In the genomic region with DNA sequence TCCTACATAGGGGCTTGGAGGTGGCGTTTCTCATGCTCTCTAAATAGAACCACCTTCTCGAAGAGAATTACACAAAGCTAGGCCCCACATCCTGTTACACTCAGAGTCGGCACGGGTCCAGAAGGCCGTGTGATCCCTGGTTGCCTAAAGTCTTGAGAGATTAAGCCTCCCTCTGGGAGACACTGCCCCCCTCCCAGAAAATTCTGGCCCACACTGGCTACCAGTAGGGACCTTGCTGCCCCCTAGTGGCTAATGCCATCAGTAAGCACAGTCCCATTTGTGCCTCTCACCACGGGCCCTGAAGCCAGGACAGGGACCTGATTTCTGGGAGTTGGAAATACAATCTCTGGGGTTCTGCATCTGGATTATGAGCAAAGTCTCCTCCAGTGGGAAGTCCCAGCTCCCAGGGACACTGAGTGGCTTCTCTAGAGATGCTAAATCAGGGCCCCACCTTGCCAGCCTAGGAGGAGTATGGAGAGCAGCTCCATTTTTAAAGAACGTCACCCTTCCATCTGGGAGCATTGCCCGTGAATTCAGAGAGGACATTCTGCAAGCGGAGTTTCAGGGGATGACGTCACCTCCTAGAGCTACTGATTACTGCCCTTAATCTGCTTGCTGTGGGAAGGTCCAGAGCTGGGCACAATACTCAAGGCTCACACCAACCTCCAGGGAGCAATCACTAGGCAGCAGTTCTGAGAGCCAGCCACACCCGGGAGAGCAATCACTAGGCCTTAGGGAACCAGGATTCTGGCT, we compare ENCODE assay signal across 8 mouse cellular contexts.
DNase-seq lines count a peak whose midpoint lies in the region; ATAC-seq and TF ChIP-seq lines count a peak whose summit lies in the region.

No protein-coding gene starts in this region.

- no peak overlapping the region for H3K9ac ChIP-seq in heart, embryonic 12.5 days
- H3K9ac ChIP-seq in kidney, embryonic 16.5 days (replicated peaks; ENCODE audit: low read length) = peak overlapping the region; percentile 23; the same call in 1 of the 2 replicates
- no peak overlapping the region for H3K9ac ChIP-seq in liver, embryonic 16.5 days (ENCODE audit: low read depth, low read length)
- no peak overlapping the region for H3K9ac ChIP-seq in neural tube, embryonic 12.5 days

- peak; percentile 46 for ATAC-seq in heart, embryonic 12.5 days (ENCODE audit: insufficient number of reproducible peaks, low FRiP score)
- peak; percentile 14 for ATAC-seq in kidney, embryonic 16.5 days (ENCODE audit: low FRiP score, low TSS enrichment)
- peak; percentile 39; the same call in 1 of the 2 replicates for ATAC-seq in liver, embryonic 16.5 days (ENCODE audit: low read depth)
- ATAC-seq in neural tube, embryonic 12.5 days (ENCODE audit: low FRiP score, low read depth) = 0 out of 2 replicates have a peak, but pooled peaks have one; percentile 12

- H3K36me3 ChIP-seq in heart, embryonic 12.5 days = peaks cover 20% of the 10 kb centered on the region
- peaks cover 17% of the 10 kb centered on the region; the same call in 1 of the 2 replicates for H3K36me3 ChIP-seq in kidney, embryonic 16.5 days (ENCODE audit: insufficient read depth, low read length)
- no peaks in the 10 kb centered on the region for H3K36me3 ChIP-seq in liver, embryonic 16.5 days (ENCODE audit: control insufficient read depth, insufficient read depth)
- no peaks in the 10 kb centered on the region for H3K36me3 ChIP-seq in neural tube, embryonic 12.5 days
- H3K36me3 ChIP-seq in testis, adult 2 months (ENCODE audit: control insufficient read depth, insufficient read depth, low read length) = no peaks in the 10 kb centered on the region

- DNase-seq in CD4-positive helper T cell, adult 2 months (ENCODE audit: low read depth, low spot score) = peak; percentile 71

- H3K4me1 ChIP-seq in bone marrow, adult 2 months (ENCODE audit: control insufficient read depth, insufficient read depth, low read length) = no peaks in the 10 kb centered on the region; the same call in 1 of the 2 replicates
- no peaks in the 10 kb centered on the region for H3K4me1 ChIP-seq in embryonic fibroblast, embryonic 13.5 days (ENCODE audit: control insufficient read depth, insufficient read depth, low read length)
- peaks cover 44% of the 10 kb centered on the region for H3K4me1 ChIP-seq in heart, embryonic 12.5 days (replicated peaks)
- peaks cover 30% of the 10 kb centered on the region for H3K4me1 ChIP-seq in kidney, embryonic 16.5 days (ENCODE audit: insufficient read depth, low read length)
- no peaks in the 10 kb centered on the region; the same call in 1 of the 2 replicates for H3K4me1 ChIP-seq in liver, embryonic 16.5 days (ENCODE audit: control insufficient read depth, low read depth, low read length)
- peaks cover 20% of the 10 kb centered on the region; the same call in 1 of the 2 replicates for H3K4me1 ChIP-seq in neural tube, embryonic 12.5 days
- H3K4me1 ChIP-seq in testis, adult 2 months (ENCODE audit: control insufficient read depth, insufficient read depth, low read length) = peaks cover 15% of the 10 kb centered on the region

- TF ChIP-seq POLR2A in bone marrow, adult 2 months (IDR thresholded peaks at IDR 0.05; ENCODE audit: borderline replicate concordance, control insufficient read depth, low read depth, low read length) = no peak
- no peak for TF ChIP-seq POLR2A in embryonic fibroblast, embryonic 13.5 days (IDR thresholded peaks at IDR 0.05; ENCODE audit: low read depth, low read length)
- TF ChIP-seq POLR2A in testis, adult 2 months (IDR thresholded peaks at IDR 0.05; ENCODE audit: control insufficient read depth, low read depth, low read length) = no peak

- no peak overlapping the region for H3K4me3 ChIP-seq in bone marrow, adult 2 months (replicated peaks; ENCODE audit: control insufficient read depth, low read depth, low read length)
- no peak overlapping the region for H3K4me3 ChIP-seq in embryonic fibroblast, embryonic 13.5 days (ENCODE audit: insufficient read depth, low read length)
- H3K4me3 ChIP-seq in heart, embryonic 12.5 days = no peak overlapping the region
- no peak overlapping the region for H3K4me3 ChIP-seq in kidney, embryonic 16.5 days (ENCODE audit: low read length)
- no peak overlapping the region for H3K4me3 ChIP-seq in liver, embryonic 16.5 days (ENCODE audit: low read depth, low read length)
- H3K4me3 ChIP-seq in neural tube, embryonic 12.5 days = no peak overlapping the region
- H3K4me3 ChIP-seq in testis, adult 2 months (ENCODE audit: control insufficient read depth, low read depth, low read length) = no peak overlapping the region

- no peaks in the 10 kb centered on the region for H3K9me3 ChIP-seq in heart, embryonic 12.5 days (replicated peaks)
- H3K9me3 ChIP-seq in kidney, embryonic 16.5 days (ENCODE audit: low read length) = no peaks in the 10 kb centered on the region
- H3K9me3 ChIP-seq in liver, embryonic 16.5 days (replicated peaks; ENCODE audit: control insufficient read depth, low read length) = no peaks in the 10 kb centered on the region
- no peaks in the 10 kb centered on the region for H3K9me3 ChIP-seq in neural tube, embryonic 12.5 days

- H3K4me2 ChIP-seq in heart, embryonic 12.5 days = peak overlapping the region; percentile 29; the same call in 1 of the 2 replicates
- no peak overlapping the region for H3K4me2 ChIP-seq in kidney, embryonic 16.5 days (replicated peaks; ENCODE audit: low read depth, low read length)
- H3K4me2 ChIP-seq in liver, embryonic 16.5 days (ENCODE audit: low read depth, low read length) = no peak overlapping the region
- H3K4me2 ChIP-seq in neural tube, embryonic 12.5 days (replicated peaks) = no peak overlapping the region

- H3K27ac ChIP-seq in bone marrow, adult 2 months (ENCODE audit: control insufficient read depth, insufficient read depth, low read depth, low read length, poor library complexity) = no peak overlapping the region; the same call in 1 of the 2 replicates
- H3K27ac ChIP-seq in embryonic fibroblast, embryonic 13.5 days (ENCODE audit: insufficient read depth, low read length) = no peak overlapping the region; the same call in 1 of the 2 replicates
- H3K27ac ChIP-seq in heart, embryonic 12.5 days (ENCODE audit: poor library complexity, severe bottlenecking) = peak overlapping the region; percentile 75
- H3K27ac ChIP-seq in kidney, embryonic 16.5 days (ENCODE audit: low read length) = no peak overlapping the region
- no peak overlapping the region for H3K27ac ChIP-seq in liver, embryonic 16.5 days (ENCODE audit: low read length)
- H3K27ac ChIP-seq in neural tube, embryonic 12.5 days = no peak overlapping the region
- H3K27ac ChIP-seq in testis, adult 2 months (ENCODE audit: control insufficient read depth, insufficient read depth, low read depth, low read length) = no peak overlapping the region

- TF ChIP-seq CTCF in bone marrow, adult 2 months (IDR thresholded peaks at IDR 0.05; ENCODE audit: control insufficient read depth, insufficient read depth, low read length) = peak; percentile 81
- TF ChIP-seq CTCF in embryonic fibroblast, embryonic 13.5 days (IDR thresholded peaks at IDR 0.05; ENCODE audit: borderline replicate concordance, insufficient read depth, low read length) = peak; percentile 81
- peak; percentile 80; the same call in 1 of the 2 replicates for TF ChIP-seq CTCF in testis, adult 2 months (IDR thresholded peaks at IDR 0.05; ENCODE audit: control insufficient read depth, insufficient read depth, insufficient replicate concordance, low read depth, low read length)

- H3K27me3 ChIP-seq in heart, embryonic 12.5 days (replicated peaks) = peaks cover 27% of the 10 kb centered on the region
- H3K27me3 ChIP-seq in kidney, embryonic 16.5 days (ENCODE audit: insufficient read depth, low read length) = no peaks in the 10 kb centered on the region
- no peaks in the 10 kb centered on the region for H3K27me3 ChIP-seq in liver, embryonic 16.5 days (ENCODE audit: control insufficient read depth, insufficient read depth, low read depth, low read length)
- H3K27me3 ChIP-seq in neural tube, embryonic 12.5 days (replicated peaks) = no peaks in the 10 kb centered on the region
- no peaks in the 10 kb centered on the region for H3K27me3 ChIP-seq in testis, adult 2 months (ENCODE audit: control insufficient read depth, insufficient read depth, low read length)

- 28% methylated on average over 11 of the region's 11 CpGs for WGBS in bone marrow, adult 2 months
- WGBS in heart, embryonic 12.5 days = 12% methylated on average over 11 of the region's 11 CpGs
- WGBS in kidney, embryonic 16.5 days = 25% methylated on average over 11 of the region's 11 CpGs
- 43% methylated on average over 11 of the region's 11 CpGs for WGBS in liver, embryonic 16.5 days (ENCODE audit: insufficient replicate concordance)
- WGBS in neural tube, embryonic 12.5 days = 37% methylated on average over 11 of the region's 11 CpGs
